In genomic region chr13:19101889-19102402, GRCm38 (mm10) we compare ENCODE assay signal across 10 mouse cellular contexts.
DNase-seq lines count a peak whose midpoint lies in the region; ATAC-seq lines count a peak whose summit lies in the region.
"Had no signal": no experiment of that assay in that cellular context is flagged by ENCODE, and none has a peak within 500 bp of the region (broad histone marks: within the 10 kb centered on the region; RNA-seq: fewer than 3 reads in every experiment).

No protein-coding gene starts in this region.

- no peak for ATAC-seq in CD4-positive, CD25-positive, alpha-beta regulatory T cell, adult 4 months
- ATAC-seq: Patski had no signal

- peak; percentile 8 for DNase-seq in CD4-positive, CD25-positive, alpha-beta regulatory T cell, adult 2 months (ENCODE audit: low read depth, low spot score)
- peak; percentile 31 for DNase-seq in cerebellum, adult 9-11 months
- peak; percentile 76 for DNase-seq in layer of hippocampus, adult 9-10 months (ENCODE audit: low spot score)
- DNase-seq in lung, postnatal 4 days = peak; percentile 4 to 44
- DNase-seq in c-Kit-positive CD71-positive TER-119-positive erythroid progenitor cells, embryonic 14.5 days (ENCODE audit: low spot score) = no peak
- no peak for DNase-seq in thymus, postnatal 14 days
- DNase-seq in thymus, postnatal 4 days = no peak
- DNase-seq: gastrocnemius, postnatal 25 days had no signal

Comparison
In these comparisons a context has a peak if more than half of its experiments do, and no peak if none do; other contexts are left out.
1. DNase-seq: peak in CD4-positive, CD25-positive, alpha-beta regulatory T cell, adult 2 months (single experiment), cerebellum, adult 9-11 months (single experiment), layer of hippocampus, adult 9-10 months (single experiment) and lung, postnatal 4 days (2 of 2); none in c-Kit-positive CD71-positive TER-119-positive erythroid progenitor cells, embryonic 14.5 days (single experiment), thymus, postnatal 14 days (single experiment) and thymus, postnatal 4 days (single experiment).